Mouse (Mus musculus): ENCODE measurements around the gene Srprb. TPM values are rescaled to one million over a fixed set of nuclear protein-coding genes. Genes with fewer than 3 reads are reported as not detected.
A peak's percentile ranks its signal among the peaks of the same experiment; 100 is the strongest.

The Srprb gene
- polyA plus RNA-seq, 1 experiment from 2014 or later = 59.4 TPM

DNA sequence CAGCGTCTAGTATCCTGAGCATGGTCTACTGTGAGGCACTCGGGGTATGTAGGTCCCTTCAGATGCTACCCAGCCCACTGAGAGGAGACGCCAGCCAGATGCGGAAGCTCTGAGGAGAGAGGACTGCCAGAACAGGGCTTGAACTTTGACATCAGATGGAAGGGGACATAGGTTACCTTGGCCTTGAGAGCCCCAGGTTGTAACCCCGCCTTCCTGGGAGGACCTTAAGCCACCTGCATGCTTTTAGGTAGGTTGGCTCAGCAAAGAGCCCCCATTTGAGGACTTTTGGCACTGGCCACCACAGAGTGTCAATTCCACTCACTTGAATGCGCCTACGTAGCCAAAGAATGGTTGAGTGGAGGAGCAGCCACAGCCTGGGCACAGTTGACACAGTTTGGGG lies 22.8 kb upstream of the Srprb start:
- ATAC-seq (replicated peaks; ENCODE audit: low FRiP score) (no peak), DNase-seq (ENCODE audit: low spot score) (no peak)
- 95% methylated on average over 7 of the region's 7 CpGs for WGBS
- no peak overlapping the region for H3K4me2 ChIP-seq (ENCODE audit: low read depth, low read length, severe bottlenecking)
- H3K27ac ChIP-seq (ENCODE audit: low read depth, low read length) = no peak overlapping the region
- no peak overlapping the region for H3K4me3 ChIP-seq (ENCODE audit: low read depth, low read length)
- H3K27me3 ChIP-seq (ENCODE audit: control insufficient read depth, insufficient read depth, low read length) = no peaks in the 10 kb centered on the region
- H3K9me3 ChIP-seq (ENCODE audit: control insufficient read depth, low read length) = no peaks in the 10 kb centered on the region
- H3K36me3 ChIP-seq (ENCODE audit: control insufficient read depth, insufficient read depth, low read length) = no peaks in the 10 kb centered on the region
- no peaks in the 10 kb centered on the region for H3K4me1 ChIP-seq (replicated peaks; ENCODE audit: control insufficient read depth, insufficient read depth, low read length)
- H3K9ac ChIP-seq (ENCODE audit: low read length) = no peak overlapping the region

DNA sequence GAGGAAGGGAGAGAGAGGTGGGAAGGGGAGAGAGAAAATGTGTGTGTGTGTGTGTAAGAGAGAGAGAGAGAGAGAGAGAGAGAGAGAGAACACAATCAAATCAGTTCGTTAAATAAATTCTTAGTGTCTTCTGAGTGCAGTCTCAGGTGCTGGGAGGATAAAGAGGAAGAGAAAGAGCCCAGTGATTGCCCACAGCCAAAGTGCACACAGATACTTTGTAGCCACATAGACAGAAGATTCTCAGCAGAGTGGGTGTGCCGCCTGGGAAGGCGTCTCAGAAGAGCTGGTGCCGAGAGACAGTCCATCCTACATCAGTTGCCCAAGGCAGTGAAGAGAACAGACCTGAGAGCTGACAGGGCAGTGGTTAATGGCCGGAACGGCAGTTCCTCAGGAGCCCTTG lies 12.3 kb upstream of the Srprb start:
- H3K27me3 ChIP-seq (ENCODE audit: control insufficient read depth, insufficient read depth, low read length) = no peaks in the 10 kb centered on the region
- H3K4me3 ChIP-seq (ENCODE audit: low read depth, low read length) = no peak overlapping the region
- H3K9me3 ChIP-seq (ENCODE audit: control insufficient read depth, low read length) = no peaks in the 10 kb centered on the region
- 77% methylated on average over 6 of the region's 6 CpGs for WGBS
- no peaks in the 10 kb centered on the region for H3K36me3 ChIP-seq (ENCODE audit: control insufficient read depth, insufficient read depth, low read length)
- DNase-seq (ENCODE audit: low spot score) (no peak), ATAC-seq (replicated peaks; ENCODE audit: low FRiP score) (no peak)
- no peak overlapping the region for H3K4me2 ChIP-seq (ENCODE audit: low read depth, low read length, severe bottlenecking)
- no peak overlapping the region for H3K9ac ChIP-seq (ENCODE audit: low read length)
- no peaks in the 10 kb centered on the region for H3K4me1 ChIP-seq (replicated peaks; ENCODE audit: control insufficient read depth, insufficient read depth, low read length)
- no peak overlapping the region for H3K27ac ChIP-seq (ENCODE audit: low read depth, low read length)

GRCm38 (mm10) chr9:103213631-103214030 lies 11.7 kb upstream of the Srprb start:
- 69% methylated on average over 2 of the region's 2 CpGs for WGBS
- no peak overlapping the region for H3K4me2 ChIP-seq (ENCODE audit: low read depth, low read length, severe bottlenecking)
- ATAC-seq (replicated peaks; ENCODE audit: low FRiP score) = no peak

GRCm38 (mm10) chr9:103212654-103213420 lies 10.9 kb upstream of the Srprb start:
- Histone ChIP-seq H3K36me3 (ENCODE audit: control insufficient read depth, insufficient read depth, low read length) (no peaks in the 10 kb centered on the region), H3K4me1 (replicated peaks; ENCODE audit: control insufficient read depth, insufficient read depth, low read length) (no peaks in the 10 kb centered on the region), H3K4me2 (ENCODE audit: low read depth, low read length, severe bottlenecking) (no peak overlapping the region), H3K27ac (ENCODE audit: low read depth, low read length) (no peak overlapping the region), H3K9ac (ENCODE audit: low read length) (no peak overlapping the region), H3K27me3 (ENCODE audit: control insufficient read depth, insufficient read depth, low read length) (no peaks in the 10 kb centered on the region), H3K9me3 (ENCODE audit: control insufficient read depth, low read length) (no peaks in the 10 kb centered on the region), H3K4me3 (ENCODE audit: low read depth, low read length) (no peak overlapping the region)
- no peak for ATAC-seq (replicated peaks; ENCODE audit: low FRiP score)
- WGBS = 87% methylated on average over 28 of the region's 28 CpGs
- no peak for DNase-seq (ENCODE audit: low spot score)

More at GRCm38 (mm10) chr9:103213631-103214030, 11.7 kb upstream of the Srprb start:
- Histone ChIP-seq H3K9me3 (ENCODE audit: control insufficient read depth, low read length) (no peaks in the 10 kb centered on the region), H3K9ac (ENCODE audit: low read length) (no peak overlapping the region), H3K4me1 (replicated peaks; ENCODE audit: control insufficient read depth, insufficient read depth, low read length) (no peaks in the 10 kb centered on the region), H3K27me3 (ENCODE audit: control insufficient read depth, insufficient read depth, low read length) (no peaks in the 10 kb centered on the region), H3K4me3 (ENCODE audit: low read depth, low read length) (no peak overlapping the region), H3K36me3 (ENCODE audit: control insufficient read depth, insufficient read depth, low read length) (no peaks in the 10 kb centered on the region), H3K27ac (ENCODE audit: low read depth, low read length) (no peak overlapping the region)
- no peak for DNase-seq (ENCODE audit: low spot score)

- Histone ChIP-seq H3K27me3 (ENCODE audit: control insufficient read depth, insufficient read depth, low read length) (no peaks in the 10 kb centered on the region), H3K27ac (ENCODE audit: low read depth, low read length) (no peak overlapping the region), H3K4me2 (ENCODE audit: low read depth, low read length, severe bottlenecking) (no peak overlapping the region), H3K36me3 (ENCODE audit: control insufficient read depth, insufficient read depth, low read length) (no peaks in the 10 kb centered on the region), H3K9me3 (ENCODE audit: control insufficient read depth, low read length) (no peaks in the 10 kb centered on the region), H3K4me3 (ENCODE audit: low read depth, low read length) (no peak overlapping the region), H3K4me1 (replicated peaks; ENCODE audit: control insufficient read depth, insufficient read depth, low read length) (no peaks in the 10 kb centered on the region), H3K9ac (ENCODE audit: low read length) (no peak overlapping the region)
- no peak for ATAC-seq (replicated peaks; ENCODE audit: low FRiP score)
- DNase-seq (ENCODE audit: low spot score) = no peak
- 60% methylated on average over 6 of the region's 6 CpGs for WGBS
Measured at GRCm38 (mm10) chr9:103208802-103209423, 7.0 kb upstream of the Srprb start.

DNA sequence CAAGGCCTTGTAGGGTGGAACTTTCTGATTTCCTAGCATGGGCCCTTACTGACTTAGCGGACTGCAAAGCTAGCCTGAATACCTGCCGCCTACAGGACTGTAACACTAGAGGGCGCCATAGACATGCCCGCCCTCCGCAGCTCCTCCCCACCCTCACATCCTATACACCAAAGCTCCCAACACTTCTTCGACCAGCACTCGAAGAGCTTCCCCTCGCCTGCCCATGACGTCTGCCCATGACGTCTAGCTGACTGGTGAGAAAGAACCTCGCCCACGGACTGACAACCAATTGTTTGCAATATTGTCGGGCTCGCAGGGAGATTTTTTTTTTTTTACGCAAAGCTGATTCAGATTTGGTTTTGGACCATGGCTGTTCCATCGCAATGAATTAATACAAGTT lies 5.9 kb upstream of the Srprb start:
- Histone ChIP-seq H3K4me1 (replicated peaks; ENCODE audit: control insufficient read depth, insufficient read depth, low read length) (no peaks in the 10 kb centered on the region), H3K27ac (ENCODE audit: low read depth, low read length) (no peak overlapping the region), H3K9ac (ENCODE audit: low read length) (no peak overlapping the region), H3K4me3 (ENCODE audit: low read depth, low read length) (no peak overlapping the region), H3K27me3 (ENCODE audit: control insufficient read depth, insufficient read depth, low read length) (no peaks in the 10 kb centered on the region), H3K36me3 (ENCODE audit: control insufficient read depth, insufficient read depth, low read length) (no peaks in the 10 kb centered on the region), H3K4me2 (ENCODE audit: low read depth, low read length, severe bottlenecking) (peak overlapping the region; percentile 27; the same call in 1 of the 2 replicates), H3K9me3 (ENCODE audit: control insufficient read depth, low read length) (no peaks in the 10 kb centered on the region)
- DNase-seq (ENCODE audit: low spot score) (peak; percentile 89), ATAC-seq (replicated peaks; ENCODE audit: low FRiP score) (peak; percentile 90)
- 10% methylated on average over 16 of the region's 16 CpGs for WGBS

GRCm38 (mm10) chr9:103205786-103206185 lies 3.8 kb upstream of the Srprb start:
- WGBS = 91% methylated on average over 5 of the region's 5 CpGs
- DNase-seq (ENCODE audit: low spot score) (no peak), ATAC-seq (replicated peaks; ENCODE audit: low FRiP score) (no peak)
- H3K4me2 ChIP-seq (ENCODE audit: low read depth, low read length, severe bottlenecking) = no peak overlapping the region
- H3K27me3 ChIP-seq (ENCODE audit: control insufficient read depth, insufficient read depth, low read length) = no peaks in the 10 kb centered on the region
- H3K27ac ChIP-seq (ENCODE audit: low read depth, low read length) = no peak overlapping the region
- no peak overlapping the region for H3K4me3 ChIP-seq (ENCODE audit: low read depth, low read length)
- no peaks in the 10 kb centered on the region for H3K4me1 ChIP-seq (replicated peaks; ENCODE audit: control insufficient read depth, insufficient read depth, low read length)
- no peaks in the 10 kb centered on the region for H3K36me3 ChIP-seq (ENCODE audit: control insufficient read depth, insufficient read depth, low read length)
- H3K9ac ChIP-seq (ENCODE audit: low read length) = no peak overlapping the region
- no peaks in the 10 kb centered on the region for H3K9me3 ChIP-seq (ENCODE audit: control insufficient read depth, low read length)

DNA sequence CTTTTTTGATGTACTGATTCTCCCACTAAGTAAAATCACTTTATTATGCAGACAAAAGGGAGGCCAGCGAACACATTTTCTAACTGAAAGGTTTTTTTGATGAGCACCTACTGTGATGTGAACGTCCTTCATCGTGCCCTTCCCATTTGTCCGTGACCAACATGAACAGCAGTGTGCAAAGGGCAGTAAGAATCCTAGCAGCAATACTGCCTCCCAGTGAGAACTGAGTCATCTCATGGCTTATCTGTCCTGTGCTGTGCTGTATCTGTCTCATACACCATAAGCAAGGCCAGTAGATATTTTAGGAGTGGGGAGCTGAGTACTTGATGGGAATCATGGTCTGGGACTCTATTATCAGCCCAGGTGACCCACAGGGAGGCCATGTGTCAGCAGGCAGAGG lies 13.5 kb downstream of the Srprb start:
- DNase-seq (ENCODE audit: low spot score) (no peak), ATAC-seq (replicated peaks; ENCODE audit: low FRiP score) (no peak)
- Histone ChIP-seq H3K27ac (ENCODE audit: low read depth, low read length) (no peak overlapping the region), H3K4me1 (replicated peaks; ENCODE audit: control insufficient read depth, insufficient read depth, low read length) (no peaks in the 10 kb centered on the region), H3K36me3 (ENCODE audit: control insufficient read depth, insufficient read depth, low read length) (peaks cover 4% of the 10 kb centered on the region; the same call in 1 of the 2 replicates), H3K4me3 (ENCODE audit: low read depth, low read length) (no peak overlapping the region), H3K9ac (ENCODE audit: low read length) (no peak overlapping the region), H3K4me2 (ENCODE audit: low read depth, low read length, severe bottlenecking) (no peak overlapping the region), H3K27me3 (ENCODE audit: control insufficient read depth, insufficient read depth, low read length) (no peaks in the 10 kb centered on the region), H3K9me3 (ENCODE audit: control insufficient read depth, low read length) (no peaks in the 10 kb centered on the region)
- WGBS = 90% methylated on average over 4 of the region's 4 CpGs

DNA sequence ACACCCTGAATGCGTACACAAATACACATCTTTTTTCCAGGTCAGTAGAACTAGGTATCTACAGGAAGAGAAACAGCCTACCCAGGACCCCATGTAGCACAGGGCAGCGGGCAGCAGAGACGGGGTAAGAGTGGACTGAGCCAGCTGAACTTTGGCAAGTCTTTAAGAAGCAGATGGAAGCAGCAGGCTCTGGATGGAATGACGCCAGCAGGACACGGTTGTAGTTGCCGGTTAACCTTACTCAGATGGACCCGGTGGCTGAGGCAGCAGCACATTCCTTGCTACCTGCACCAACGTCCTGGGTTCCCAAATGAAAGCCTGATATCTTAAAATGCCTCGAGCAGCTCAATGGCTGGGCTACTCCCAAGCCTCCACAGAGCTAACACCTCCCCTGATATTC lies 15.2 kb downstream of the Srprb start:
- WGBS = 86% methylated on average over 9 of the region's 9 CpGs
- Histone ChIP-seq H3K9ac (ENCODE audit: low read length) (no peak overlapping the region), H3K9me3 (ENCODE audit: control insufficient read depth, low read length) (no peaks in the 10 kb centered on the region), H3K4me2 (ENCODE audit: low read depth, low read length, severe bottlenecking) (no peak overlapping the region), H3K27me3 (ENCODE audit: control insufficient read depth, insufficient read depth, low read length) (no peaks in the 10 kb centered on the region), H3K27ac (ENCODE audit: low read depth, low read length) (no peak overlapping the region), H3K4me1 (replicated peaks; ENCODE audit: control insufficient read depth, insufficient read depth, low read length) (no peaks in the 10 kb centered on the region), H3K4me3 (ENCODE audit: low read depth, low read length) (no peak overlapping the region), H3K36me3 (ENCODE audit: control insufficient read depth, insufficient read depth, low read length) (peaks cover 4% of the 10 kb centered on the region; the same call in 1 of the 2 replicates)
- ATAC-seq (replicated peaks; ENCODE audit: low FRiP score) = no peak
- no peak for DNase-seq (ENCODE audit: low spot score)

All from forebrain, embryonic 11.5 days (tissue).